Mouse (Mus musculus) left cerebral cortex, adult 11 months (tissue): ENCODE results near the gene Slc48a1.
A peak's percentile ranks its signal among the peaks of the same experiment; 100 is the strongest.

Source experiments
- DNase-seq: peaks from one replicate; pipeline ENCODE4 v3.0.0; 2022; ENCODE audit warnings: low spot score

Slc48a1 gene

DNA sequence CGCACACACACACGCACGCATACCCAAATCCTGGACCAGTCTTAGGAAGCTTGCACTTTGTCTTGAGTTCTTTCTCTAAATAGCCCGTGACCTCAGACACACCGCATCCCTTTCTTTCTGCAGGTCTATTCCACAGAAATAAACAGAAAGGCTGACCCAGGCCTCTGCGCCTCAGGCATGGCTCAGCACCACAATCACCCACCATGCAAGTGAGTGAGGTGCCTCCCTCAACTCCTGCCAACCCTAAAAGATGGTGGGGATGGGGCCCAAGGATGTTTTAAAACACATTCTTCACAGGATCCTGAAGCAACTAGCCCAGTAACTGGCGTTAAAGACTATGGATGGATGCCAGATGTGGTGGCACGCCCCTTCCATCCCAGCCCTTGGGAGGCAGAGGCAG, 49.1 kb downstream of the Slc48a1 start:
- no peak for DNase-seq

DNA sequence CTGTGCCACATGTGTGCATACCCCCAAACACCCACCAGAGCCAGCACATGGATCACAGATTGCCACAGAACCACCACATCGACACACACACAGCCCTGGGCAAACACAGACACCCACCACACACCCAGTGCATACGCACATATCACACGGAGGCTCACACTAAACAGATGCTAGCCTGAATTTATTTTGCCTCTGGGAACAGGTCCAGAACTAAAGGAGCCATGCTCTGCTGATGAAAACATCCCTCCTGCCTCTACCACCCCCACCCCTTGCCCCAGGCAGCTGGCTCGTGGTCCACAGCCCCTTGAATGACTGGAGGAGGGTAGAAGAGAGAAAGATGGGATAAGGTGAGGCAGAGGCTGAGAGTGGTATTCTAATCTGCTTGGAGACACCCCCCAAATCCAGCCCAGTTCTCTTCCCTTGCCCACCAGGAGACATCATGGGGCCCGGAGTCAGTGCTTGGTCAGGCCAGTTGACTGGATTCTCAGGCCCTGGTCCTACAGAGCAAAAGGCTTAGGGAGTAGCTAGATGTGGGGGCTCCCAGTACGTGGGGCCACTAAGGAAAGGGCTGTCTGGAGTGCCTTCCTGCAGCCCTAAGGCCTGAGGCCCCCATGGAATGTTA, 50.0 kb downstream of the Slc48a1 start:
- DNase-seq: peak; percentile 55

DNA sequence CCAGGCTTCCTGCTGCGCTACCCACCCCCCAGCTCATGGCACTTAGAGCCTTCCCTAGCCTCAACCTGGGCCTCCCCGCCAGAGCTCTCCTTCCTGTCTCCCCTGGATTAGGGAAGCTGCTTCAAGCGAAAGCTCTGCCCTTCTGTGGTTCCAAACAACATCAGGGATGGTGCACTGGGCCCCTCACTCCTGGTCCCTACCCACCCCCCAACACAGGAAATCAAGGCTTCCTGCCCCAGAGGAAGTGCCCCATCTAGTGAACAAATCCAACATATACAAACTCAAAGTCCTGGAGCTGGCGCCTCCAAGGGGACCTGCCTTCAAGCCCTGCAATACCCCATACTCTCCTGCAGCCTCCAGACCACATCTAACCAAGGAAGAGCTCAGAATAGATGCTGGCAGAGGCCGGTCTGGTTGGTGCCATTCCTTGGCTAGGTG, 50.6 kb downstream of the Slc48a1 start:
- no peak for DNase-seq

DNA sequence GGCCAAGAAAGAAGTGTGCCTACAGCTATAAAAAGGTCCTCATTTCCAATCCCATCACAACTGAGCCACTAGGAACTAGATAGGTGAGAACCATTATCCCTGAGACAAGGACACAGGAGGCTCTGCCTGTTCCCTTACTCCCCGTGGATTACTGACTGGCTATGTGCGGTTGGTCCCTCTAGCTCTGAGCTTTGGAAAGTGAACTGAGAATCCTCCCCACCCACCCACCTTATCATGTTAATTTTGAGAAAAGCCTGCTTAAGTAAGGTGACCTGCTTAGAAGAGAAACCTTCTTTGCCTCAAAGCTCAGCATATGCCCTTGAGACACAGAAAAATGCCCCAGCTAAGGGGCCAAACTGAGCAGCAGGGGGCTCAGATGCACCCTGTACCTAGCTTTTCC, 51.1 kb downstream of the Slc48a1 start:
- no peak for DNase-seq

DNA sequence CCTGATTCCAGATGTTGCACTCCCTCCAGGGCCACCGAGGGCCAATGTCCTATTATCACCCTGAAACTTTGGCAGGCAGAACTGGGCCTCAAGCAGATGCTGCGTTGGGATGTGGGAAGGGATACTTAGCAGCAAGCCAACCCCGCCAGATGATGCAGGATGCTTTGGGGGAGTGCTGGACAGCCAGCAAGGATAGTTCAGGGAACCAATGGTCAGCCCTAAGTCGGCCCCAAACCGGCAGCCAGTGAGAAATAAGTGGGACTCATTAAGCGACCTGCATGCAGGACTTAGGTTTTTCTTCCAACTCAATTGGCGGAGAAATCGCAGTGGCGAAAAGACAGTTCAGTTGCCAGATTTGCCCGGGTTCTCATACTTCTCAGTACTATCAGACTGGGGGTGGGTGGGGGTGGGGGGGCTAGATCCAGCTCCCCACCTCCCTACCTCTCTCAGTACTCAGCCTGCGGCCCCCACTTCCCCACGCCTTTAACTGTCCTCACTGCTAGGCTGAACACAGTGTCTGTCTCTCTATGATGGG, 52.0 kb downstream of the Slc48a1 start:
- DNase-seq: no peak

DNA sequence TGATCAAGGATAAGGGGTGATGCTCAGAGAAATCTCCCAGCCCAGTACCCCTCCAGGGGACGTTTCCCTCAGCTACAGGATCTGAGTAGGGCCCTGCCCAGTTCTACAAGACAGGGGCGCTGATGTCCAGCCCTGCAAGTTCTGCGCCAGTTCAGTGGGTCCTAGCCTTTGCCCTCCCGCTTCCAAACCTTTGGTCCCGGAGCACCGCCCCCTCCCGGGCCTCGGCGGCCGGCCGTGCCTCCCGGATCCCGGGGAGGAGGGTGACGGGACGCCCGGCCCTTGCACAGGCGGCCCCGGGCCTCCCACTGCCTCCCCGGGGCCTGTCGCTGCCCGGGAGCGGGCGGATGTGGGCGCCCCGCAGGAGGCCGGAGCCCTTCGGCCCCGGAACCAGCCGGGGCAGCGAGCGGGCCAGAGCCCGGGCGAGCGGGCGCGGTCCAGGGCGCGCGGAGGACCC, 52.5 kb downstream of the Slc48a1 start:
- no peak for DNase-seq

DNA sequence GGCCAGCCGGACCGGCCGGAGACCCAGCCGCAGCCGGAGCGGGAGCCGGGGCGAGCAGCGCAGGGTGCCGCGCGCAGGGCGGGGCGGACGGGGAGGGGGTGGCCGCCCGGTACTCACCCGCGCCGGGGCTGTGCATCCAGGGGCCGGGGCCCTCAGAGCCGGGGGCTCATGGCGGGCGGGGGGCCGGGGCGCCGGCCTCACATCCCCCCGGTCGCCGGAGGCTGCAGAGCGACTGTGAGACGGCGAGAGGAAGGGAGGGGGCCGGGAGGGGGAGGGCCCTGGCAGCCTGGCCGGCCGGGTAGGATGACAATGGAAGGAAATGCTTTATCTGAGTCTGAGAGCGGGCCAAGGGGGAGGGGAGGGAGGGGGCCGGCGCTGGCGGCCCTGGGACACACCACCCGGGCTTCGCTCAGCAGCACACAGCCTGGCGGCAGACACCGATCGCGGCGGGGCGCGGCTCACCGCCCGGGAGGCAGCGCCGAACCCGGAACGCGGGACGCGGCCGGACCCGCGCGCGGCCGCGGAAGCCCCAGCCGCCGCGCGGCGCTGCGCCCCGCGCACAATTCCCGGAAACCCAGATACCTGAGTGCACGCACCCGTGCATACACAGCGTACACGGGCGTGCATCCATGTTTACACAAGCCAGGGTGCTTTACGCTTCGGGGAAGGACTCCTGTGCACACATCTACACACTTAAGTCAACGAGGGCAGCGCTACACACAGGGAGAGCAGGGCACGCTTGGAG, 53.1 kb downstream of the Slc48a1 start:
- DNase-seq: no peak

DNA sequence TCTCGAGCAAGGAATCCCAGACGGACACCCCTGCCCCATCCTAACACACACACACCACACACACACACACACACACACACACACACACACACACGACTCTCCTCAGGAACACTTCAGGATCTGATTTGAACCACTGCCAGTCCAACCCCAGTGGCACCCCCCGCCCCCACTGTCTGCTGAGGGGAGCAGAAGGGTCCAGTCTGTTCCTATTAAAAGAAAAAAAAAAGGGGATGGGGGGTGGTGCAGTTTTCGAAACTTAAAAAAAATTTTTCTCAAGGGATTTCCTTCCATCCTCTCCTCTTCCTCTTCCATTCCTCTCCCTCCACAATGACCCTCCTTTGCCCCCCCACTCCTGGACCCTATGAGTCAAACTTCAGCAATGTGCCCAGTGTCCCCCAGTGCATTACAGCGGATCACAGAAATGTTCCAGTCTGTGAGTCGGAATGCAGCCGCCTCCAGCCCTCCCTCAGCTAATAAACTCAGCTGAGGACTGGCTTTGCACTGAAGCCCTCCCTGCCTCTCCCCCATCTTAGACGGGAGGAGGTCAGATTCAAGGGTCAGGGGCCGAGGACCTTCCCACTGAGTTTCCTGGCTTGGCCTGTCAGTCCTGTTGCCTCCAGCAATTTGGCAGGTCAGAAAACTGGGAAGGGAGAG, 53.8 kb downstream of the Slc48a1 start:
- no peak for DNase-seq

DNA sequence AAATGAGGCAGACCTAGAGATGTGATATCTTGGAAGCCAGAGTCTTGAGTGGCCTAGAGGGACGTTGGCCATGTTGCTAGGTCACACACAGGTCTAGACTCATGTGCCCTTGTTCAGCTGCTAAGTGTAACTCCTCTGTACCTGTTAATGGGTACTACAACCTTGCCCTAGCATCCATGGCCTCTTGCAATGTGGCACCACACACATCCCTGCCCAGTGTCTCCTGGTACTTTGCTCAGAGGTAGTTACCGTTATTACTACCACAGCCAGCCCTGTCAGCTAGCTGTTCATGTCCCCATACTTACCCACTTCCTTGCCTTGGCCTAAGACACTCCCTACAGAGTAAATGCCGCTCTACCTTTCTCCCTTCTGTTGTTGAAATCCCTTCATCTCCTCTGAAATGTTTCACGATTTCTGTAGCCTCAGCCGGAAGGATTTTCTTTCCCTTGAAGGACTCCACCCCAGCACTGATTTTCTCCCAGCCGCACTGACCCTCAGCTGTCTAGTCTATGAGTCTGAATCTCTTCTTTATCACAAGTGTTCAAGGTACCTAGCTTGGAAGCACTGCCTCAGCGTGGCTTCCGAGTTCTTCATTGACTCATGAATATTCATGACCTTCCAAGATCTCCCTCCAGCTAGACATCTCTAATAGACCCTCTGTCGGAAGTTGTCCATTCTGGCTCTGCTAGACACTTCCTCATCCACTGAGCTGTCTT, 54.6 kb downstream of the Slc48a1 start:
- no peak for DNase-seq

DNA sequence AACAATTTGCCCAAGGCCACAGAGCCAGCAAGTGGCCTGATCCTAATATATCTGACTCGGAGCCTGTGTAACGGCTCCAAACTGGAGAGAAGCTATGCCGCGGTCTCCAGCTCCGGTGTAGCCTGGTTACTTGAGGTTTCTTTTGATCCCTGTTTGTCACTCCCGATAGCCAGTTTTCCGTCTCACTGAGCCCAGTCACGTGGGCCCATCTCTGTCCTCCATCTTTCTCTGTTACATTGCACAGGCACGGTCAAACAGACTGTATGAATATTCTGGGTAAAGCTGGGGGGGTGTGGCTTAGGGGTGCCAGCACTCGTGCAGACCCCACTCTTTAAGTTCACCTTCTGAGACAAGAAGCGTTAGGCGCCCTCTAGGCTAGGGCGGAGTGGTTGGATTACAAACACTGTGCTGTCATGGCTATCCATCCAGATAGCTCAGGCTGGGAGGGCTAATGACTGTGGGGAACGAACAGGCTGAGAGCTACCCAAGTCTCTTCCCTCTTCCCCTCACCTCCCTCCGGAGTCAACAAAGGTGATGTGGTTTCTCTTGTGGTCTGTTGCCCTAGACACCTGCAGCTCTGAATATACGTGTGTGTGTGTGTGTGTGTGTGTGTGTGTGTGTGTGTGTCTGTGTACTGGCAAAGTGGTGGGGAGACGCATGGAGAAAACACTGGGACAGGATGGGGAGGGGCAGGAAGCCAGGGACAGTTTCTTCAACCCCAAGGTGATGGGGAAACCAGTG, 58.0 kb downstream of the Slc48a1 start:
- no peak for DNase-seq

DNA sequence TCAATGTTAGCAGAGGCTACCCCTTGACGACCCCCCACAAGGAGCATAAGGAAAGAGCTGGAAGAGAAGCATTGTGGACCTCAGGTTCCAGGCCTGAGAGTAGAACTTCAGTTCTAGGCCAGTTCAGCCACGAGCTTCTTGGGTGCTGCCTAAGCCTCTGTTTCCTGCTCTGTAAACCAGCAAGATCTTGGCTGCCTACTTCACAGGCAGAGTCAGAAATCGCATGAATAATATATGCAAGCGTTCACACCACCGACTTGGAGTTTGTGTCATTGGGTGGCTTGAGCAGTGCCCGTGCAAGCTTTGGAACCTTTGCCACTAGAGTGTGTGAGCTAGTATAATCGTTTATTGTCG, 58.6 kb downstream of the Slc48a1 start:
- no peak for DNase-seq

DNA sequence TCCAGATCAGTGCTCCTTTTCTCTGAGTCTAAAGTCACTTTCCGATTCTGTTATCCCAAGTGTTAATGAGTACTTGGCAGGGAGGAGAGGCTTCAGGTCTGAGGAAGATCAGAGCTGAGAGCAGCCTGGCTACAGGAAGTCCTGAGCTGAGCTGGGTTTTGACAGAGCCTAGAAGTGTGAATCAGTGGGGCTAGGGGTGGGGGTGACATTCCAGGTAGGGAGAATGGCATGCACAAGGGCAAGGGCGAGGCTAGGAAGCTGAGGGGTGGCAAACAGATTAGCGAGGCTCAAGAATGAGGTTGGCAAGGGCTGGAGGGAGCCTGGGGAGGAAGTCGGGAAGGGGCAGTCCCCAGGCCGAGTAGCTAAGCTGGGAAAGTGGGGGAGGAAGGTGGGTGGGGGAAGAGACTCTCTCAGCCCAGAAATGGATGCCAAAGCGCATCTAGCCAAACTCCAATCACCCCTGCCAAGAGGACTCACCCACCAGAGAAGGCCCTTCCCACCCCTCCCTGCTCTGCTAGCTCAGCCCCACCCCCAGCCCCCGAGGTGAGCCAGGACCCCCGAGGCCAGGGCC, 59.3 kb downstream of the Slc48a1 start:
- DNase-seq: no peak

DNA sequence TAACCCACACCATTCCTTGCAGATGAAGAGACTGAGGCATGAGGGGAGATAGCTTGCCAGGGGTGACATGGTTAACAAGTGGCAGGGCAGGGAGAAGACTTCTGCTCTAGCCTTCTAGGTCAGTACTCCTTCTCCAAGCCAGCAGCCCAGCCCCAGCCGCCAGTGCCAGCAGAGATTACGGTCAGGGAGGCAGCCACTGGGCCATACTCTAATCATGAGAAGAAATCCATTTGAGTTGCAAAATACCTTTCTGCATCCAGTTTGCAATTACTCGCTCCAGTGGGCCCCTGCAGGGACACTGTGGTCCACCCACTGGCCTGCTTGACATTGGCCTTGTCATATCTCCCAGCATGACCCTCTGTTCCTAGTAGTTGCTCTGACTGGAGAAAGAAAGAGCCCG, 60.1 kb downstream of the Slc48a1 start:
- DNase-seq: no peak

DNA sequence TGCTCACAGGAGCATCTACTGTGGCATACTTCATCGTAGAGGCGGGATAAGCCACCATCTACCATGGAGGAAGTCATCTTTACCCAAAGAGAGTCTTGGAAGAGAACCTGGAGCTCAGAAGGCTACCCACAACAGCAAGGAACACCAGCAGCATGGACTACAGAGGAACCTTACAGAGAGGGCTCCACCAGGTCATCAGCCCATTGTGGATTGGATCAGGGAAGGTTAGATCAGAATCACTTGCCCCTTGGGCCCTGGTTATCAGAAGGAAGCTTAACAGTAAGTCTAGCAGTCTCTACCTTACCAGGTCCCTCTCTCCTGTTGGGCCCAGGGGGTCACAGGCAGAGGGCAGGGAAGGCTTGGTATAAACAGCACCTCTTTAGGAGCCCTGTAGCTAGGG, 60.7 kb downstream of the Slc48a1 start:
- no peak for DNase-seq

DNA sequence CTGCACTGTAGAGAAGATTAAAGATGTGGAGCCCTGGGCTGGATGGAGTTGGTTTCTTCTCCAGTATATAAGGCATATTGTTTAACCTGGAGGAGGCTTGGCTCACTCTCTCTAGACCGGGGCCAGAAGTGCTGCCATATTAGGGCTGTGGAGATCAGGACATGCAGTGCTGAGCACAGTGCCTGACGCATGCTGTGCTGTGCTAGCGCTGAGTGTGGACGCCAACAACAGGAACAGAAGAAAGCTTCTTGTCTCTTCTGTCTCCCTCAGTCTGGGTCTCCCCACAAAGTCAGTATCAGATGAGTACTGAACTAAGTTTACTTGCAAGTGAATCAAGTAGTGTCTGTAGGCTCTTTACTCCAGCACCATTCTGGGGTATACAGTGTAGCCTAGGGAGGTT, 61.2 kb downstream of the Slc48a1 start:
- no peak for DNase-seq

DNA sequence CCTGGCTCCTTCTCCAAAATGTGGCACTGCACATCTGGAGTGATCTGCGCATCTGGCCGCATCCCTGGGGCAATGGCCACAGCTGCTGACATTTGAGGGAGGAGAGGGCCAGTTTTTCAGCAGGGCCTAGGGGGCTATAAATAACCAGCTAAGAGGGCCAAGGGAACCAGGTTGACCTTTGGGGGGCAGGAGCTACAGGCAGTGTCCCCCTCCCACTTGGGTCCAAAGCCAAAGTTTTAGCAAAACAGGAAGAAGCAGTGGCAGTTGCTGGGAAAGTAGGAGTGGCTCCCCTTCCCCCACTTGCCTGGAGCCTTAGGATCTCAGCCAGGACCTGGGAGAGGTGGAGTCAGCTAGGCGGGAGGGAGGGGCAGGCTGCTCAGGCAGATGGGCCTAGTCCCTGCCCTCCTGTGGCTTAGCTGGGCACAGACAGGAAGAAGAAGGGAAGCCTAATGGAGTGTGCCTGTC, 61.7 kb downstream of the Slc48a1 start:
- DNase-seq: no peak

DNA sequence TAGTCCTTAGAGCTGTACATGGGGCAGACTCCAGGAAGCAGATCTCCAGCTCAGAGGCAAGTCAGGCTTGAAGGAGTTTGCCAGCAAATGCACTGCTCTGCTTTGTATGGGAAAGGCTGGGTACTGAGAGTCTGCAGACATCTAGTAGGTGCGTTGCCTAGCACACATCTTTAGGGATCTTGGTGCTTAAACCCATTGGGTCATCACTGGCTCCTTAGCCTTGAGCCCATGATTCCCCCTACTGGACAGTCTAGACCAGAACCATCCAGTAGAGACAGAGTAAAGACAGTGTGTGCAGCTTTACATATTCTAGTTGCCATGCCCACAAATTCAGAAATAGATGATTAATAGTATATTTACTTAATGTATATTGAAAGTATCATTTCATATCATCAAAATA, 62.5 kb downstream of the Slc48a1 start:
- no peak for DNase-seq

DNA sequence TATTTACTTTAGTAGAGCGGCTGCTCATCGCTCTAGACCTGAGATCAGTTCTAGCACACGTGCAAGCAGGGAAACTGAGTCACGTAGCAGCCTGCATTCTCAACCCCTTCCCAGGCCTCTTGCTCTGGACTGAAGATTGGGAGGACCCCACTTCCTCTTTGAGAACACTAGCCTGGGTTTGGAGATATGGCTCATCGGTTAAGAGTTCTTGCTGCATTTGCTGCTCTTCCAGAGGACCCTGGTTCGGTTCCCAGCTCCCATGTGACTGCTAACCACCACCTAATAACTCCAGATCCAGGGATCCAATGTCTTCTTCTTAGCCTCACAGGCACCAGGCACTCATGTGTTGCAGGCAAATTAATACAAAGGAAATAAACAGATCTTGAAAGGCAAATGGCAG, 63.1 kb downstream of the Slc48a1 start:
- no peak for DNase-seq

DNA sequence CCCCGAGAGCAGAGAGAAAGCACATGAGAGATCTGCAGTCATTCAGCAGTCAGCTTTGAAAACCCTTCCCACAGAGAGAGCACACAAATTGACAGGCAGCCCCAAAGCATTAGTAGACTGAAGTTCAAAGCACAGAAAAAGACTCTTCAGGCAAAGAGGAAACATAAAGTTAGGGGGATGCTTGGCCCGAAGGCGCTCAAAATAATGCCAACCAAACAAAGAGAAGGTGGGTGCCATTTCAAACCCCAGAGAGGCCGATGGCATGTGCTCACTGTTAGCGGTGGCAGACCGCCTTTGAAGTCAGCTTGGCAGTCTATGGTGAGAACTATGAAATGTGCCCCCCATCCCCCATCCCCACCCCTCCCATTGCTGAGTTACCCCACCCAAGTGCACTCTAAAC, 63.7 kb downstream of the Slc48a1 start:
- DNase-seq: no peak
